Mouse (Mus musculus) limb, embryonic 15.5 days (tissue): ENCODE data around the gene Pdia6. TPM values are rescaled to one million over a fixed set of nuclear protein-coding genes. Genes with fewer than 3 reads are reported as not detected.
A peak's percentile ranks its signal among the peaks of the same experiment; 100 is the strongest.

Experiments used
- ATAC-seq: fragments of 200-750 bp; cut with Nextera tagmentation; 2 replicates; pipeline ENCODE4 v1.8.0; 2017; ENCODE audit warnings: low read depth, moderate TSS enrichment; ENCODE audit not compliant: insufficient number of reproducible peaks, low FRiP score, low TSS enrichment
- H3K27ac ChIP-seq: fragments of 300-500 bp; sonication (generic); 2 replicates; pipeline ENCODE4 v1.5.1; 2015; ENCODE audit warnings: moderate library complexity, mild to moderate bottlenecking, inconsistent platforms
- H3K27me3 ChIP-seq: fragments of 300-500 bp; sonication (generic); 2 replicates; pipeline ENCODE4 v1.6.1; 2015; ENCODE audit warnings: inconsistent platforms
- H3K36me3 ChIP-seq: fragments of 300-500 bp; sonication (generic); 2 replicates; pipeline ENCODE4 v1.6.1; 2015; ENCODE audit warnings: inconsistent platforms
- H3K4me1 ChIP-seq: fragments of 300-500 bp; sonication (generic); 2 replicates; pipeline ENCODE4 v1.6.1; 2015; ENCODE audit warnings: inconsistent platforms
- H3K4me2 ChIP-seq: fragments of 300-500 bp; sonication (generic); 2 replicates; pipeline ENCODE4 v1.6.1; 2015; ENCODE audit warnings: mild to moderate bottlenecking, inconsistent platforms
- H3K4me3 ChIP-seq: fragments of 300-500 bp; sonication (generic); 2 replicates; pipeline ENCODE4 v1.5.1; 2015; ENCODE audit warnings: mild to moderate bottlenecking, inconsistent platforms
- H3K9ac ChIP-seq: fragments of 300-500 bp; sonication (generic); 2 replicates; pipeline ENCODE4 v1.6.1; 2015; ENCODE audit warnings: inconsistent platforms
- H3K9me3 ChIP-seq: fragments of 300-500 bp; sonication (generic); 2 replicates; pipeline ENCODE4 v1.6.1; 2016; ENCODE audit warnings: inconsistent platforms
- WGBS: fragments of 180-500 bp; shearing (Covaris S2); methylation state at CpG from one replicate; pipeline ENCODE4 v1.1.7; 2015; 5-methylcytosine and 5-hydroxymethylcytosine counted together
- polyA plus RNA-seq: library from polyadenylated mRNA; unstranded; fragments of >200 nt; fragmentation: Nextera tagmentation; extraction: Ambion mirVana; gene quantifications from 2 replicates; pipeline ENCODE4 v1.2.1, GENCODE M21; 2015

Gene Pdia6
- polyA plus RNA-seq, 1 experiment from 2014 or later = 669 TPM

DNA sequence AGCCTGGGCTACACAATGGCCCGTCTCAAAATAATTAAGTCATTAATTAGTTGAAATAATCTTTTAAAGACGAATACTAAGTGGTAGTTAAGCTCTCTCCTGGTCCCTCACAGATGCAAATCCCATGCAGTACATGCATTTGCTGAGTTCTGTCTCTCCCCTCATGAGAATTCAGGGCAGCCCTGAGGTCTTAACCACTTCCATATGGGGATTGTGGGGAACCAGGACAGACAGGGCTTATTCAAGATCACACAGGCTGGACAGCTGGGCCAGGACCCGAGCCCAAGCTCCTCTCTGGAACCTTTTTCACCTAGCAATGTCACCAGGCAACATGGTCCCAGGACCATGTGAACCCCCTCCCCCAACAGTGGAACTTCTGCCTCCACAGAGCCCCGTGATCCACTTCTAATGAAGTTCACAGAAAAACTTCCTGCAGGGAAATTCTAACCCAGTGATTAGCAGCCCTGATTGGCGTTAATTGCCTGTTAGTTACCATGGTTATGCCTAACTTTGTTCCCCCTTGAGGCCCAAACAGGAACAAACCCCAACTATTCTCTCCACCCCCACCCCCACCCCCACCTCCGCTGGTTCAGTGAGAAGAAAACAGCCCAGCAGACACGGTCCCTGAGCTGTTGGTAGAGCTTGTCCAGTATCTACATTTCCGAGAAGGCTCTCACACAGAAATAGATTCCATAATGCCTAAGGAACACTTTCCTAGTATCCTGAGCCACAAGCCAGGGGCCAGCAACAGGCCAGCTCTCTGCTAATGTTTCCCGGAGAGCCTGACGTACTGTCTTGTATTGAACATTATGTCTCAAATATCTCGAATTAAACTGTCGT lies 27.5 kb upstream of the Pdia6 start:
- no peaks in the 10 kb centered on the region for H3K36me3 ChIP-seq
- H3K4me3 ChIP-seq = no peak overlapping the region
- ATAC-seq = no peak
- H3K9ac ChIP-seq = no peak overlapping the region
- no peaks in the 10 kb centered on the region for H3K9me3 ChIP-seq
- H3K27ac ChIP-seq = no peak overlapping the region
- H3K27me3 ChIP-seq = no peaks in the 10 kb centered on the region
- 20% methylated on average over 12 of the region's 12 CpGs for WGBS
- peaks cover 5% of the 10 kb centered on the region; the same call in 1 of the 2 replicates for H3K4me1 ChIP-seq
- no peak overlapping the region for H3K4me2 ChIP-seq

- no peaks in the 10 kb centered on the region for H3K9me3 ChIP-seq
- H3K4me2 ChIP-seq = no peak overlapping the region
- no peak overlapping the region for H3K4me3 ChIP-seq
- no peak for ATAC-seq
- H3K27me3 ChIP-seq = no peaks in the 10 kb centered on the region
- peaks cover 5% of the 10 kb centered on the region; the same call in 1 of the 2 replicates for H3K4me1 ChIP-seq
- no peak overlapping the region for H3K27ac ChIP-seq
- no peaks in the 10 kb centered on the region for H3K36me3 ChIP-seq
- no peak overlapping the region for H3K9ac ChIP-seq
Measured at GRCm38 (mm10) chr12:17239428-17239688, 27.0 kb upstream of the Pdia6 start.

GRCm38 (mm10) chr12:17241016-17241415 lies 25.3 kb upstream of the Pdia6 start:
- H3K36me3 ChIP-seq = no peaks in the 10 kb centered on the region
- ATAC-seq = no peak
- H3K27ac ChIP-seq = no peak overlapping the region
- no peak overlapping the region for H3K4me2 ChIP-seq
- H3K4me1 ChIP-seq = peaks cover 5% of the 10 kb centered on the region; the same call in 1 of the 2 replicates
- WGBS = 76% methylated on average over 2 of the region's 2 CpGs
- H3K9me3 ChIP-seq = no peaks in the 10 kb centered on the region
- no peak overlapping the region for H3K4me3 ChIP-seq
- no peak overlapping the region for H3K9ac ChIP-seq
- H3K27me3 ChIP-seq = no peaks in the 10 kb centered on the region

DNA sequence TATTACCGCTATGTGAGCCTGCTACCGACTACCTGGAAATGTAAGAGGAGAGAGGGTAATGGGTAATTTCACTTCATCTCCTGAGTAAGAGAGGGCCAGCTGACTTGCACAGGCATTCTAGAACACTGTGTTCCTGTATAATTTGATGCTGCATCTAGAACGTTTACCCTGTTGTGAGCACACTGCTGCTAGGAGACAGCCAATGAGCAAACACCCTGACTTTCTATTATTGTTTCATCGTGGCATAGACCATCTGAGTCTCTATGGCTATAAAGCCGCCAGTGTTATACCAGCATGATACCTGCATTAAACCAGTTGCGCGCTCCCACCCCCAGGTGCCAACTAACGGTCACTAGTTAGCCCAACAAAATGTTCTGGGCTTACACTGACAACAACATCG lies 24.7 kb upstream of the Pdia6 start:
- Histone ChIP-seq H3K9ac (no peak overlapping the region), H3K4me3 (no peak overlapping the region), H3K4me1 (peaks cover 5% of the 10 kb centered on the region; the same call in 1 of the 2 replicates), H3K27me3 (no peaks in the 10 kb centered on the region), H3K36me3 (no peaks in the 10 kb centered on the region), H3K4me2 (no peak overlapping the region), H3K27ac (no peak overlapping the region), H3K9me3 (no peaks in the 10 kb centered on the region)
- ATAC-seq = no peak
- WGBS = 93% methylated on average over 9 of the region's 9 CpGs

DNA sequence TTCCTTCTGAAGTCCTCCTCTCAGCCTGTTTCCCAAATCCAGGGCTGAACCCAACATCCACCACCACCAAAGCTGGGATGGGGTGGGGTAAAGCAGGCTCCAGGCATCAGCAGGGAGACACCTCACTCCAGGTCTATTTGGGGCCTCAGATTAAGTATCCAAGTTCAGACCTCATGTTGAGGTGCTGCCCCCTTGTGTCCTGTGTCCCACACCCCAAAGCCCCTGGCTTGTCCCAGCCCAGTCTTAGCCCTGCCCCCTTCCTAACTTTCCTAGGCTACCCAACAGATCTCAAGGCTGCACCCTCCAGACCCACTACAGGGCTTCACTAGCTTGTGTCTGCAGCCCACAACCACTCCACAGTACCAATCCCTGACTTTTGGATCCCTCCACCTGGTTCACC lies 24.3 kb upstream of the Pdia6 start:
- Histone ChIP-seq H3K9me3 (no peaks in the 10 kb centered on the region), H3K4me3 (no peak overlapping the region), H3K4me2 (no peak overlapping the region), H3K9ac (no peak overlapping the region), H3K36me3 (no peaks in the 10 kb centered on the region), H3K4me1 (peaks cover 5% of the 10 kb centered on the region; the same call in 1 of the 2 replicates), H3K27me3 (no peaks in the 10 kb centered on the region), H3K27ac (no peak overlapping the region)
- no peak for ATAC-seq

GRCm38 (mm10) chr12:17250962-17251361 lies 15.4 kb upstream of the Pdia6 start:
- H3K4me2 ChIP-seq = no peak overlapping the region
- H3K27ac ChIP-seq = no peak overlapping the region
- H3K4me3 ChIP-seq = no peak overlapping the region
- H3K36me3 ChIP-seq = no peaks in the 10 kb centered on the region
- no peak overlapping the region for H3K9ac ChIP-seq
- ATAC-seq = no peak
- peaks cover 18% of the 10 kb centered on the region; the same call in 1 of the 2 replicates for H3K27me3 ChIP-seq
- 0 out of 2 replicates have a peak, but pooled peaks cover 3% of the 10 kb centered on the region for H3K4me1 ChIP-seq
- H3K9me3 ChIP-seq = no peaks in the 10 kb centered on the region
- WGBS = 43% methylated on average over 8 of the region's 8 CpGs

DNA sequence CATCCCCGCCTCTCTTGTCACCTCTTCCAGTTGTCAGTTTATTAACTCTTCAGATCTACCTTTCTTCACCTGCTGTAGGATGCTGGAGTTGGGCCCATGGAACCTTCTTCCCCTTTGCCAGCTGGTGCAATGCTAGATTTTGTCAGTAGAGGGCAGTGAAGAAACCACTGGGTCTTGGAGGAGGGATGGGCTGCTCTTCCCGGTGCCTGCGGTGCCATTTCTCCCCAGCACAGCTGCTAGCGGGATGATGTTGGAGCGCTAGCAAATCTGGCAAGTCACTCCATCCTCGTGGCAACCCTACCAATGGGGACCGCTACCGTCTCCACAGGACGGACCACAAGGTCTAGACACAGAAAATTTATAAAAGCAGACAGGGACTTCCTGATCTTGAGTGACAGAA lies 13.3 kb upstream of the Pdia6 start:
- Histone ChIP-seq H3K27ac (no peak overlapping the region), H3K27me3 (peaks cover 18% of the 10 kb centered on the region; the same call in 1 of the 2 replicates), H3K9ac (no peak overlapping the region), H3K4me3 (no peak overlapping the region), H3K4me1 (0 out of 2 replicates have a peak, but pooled peaks cover 6% of the 10 kb centered on the region), H3K36me3 (no peaks in the 10 kb centered on the region), H3K4me2 (peak overlapping the region; percentile 34; the same call in 1 of the 2 replicates), H3K9me3 (no peaks in the 10 kb centered on the region)
- ATAC-seq = no peak
- WGBS = 10% methylated on average over 9 of the region's 9 CpGs

GRCm38 (mm10) chr12:17255602-17256001 lies 10.7 kb upstream of the Pdia6 start:
- ATAC-seq = no peak
- Histone ChIP-seq H3K9me3 (no peaks in the 10 kb centered on the region), H3K9ac (no peak overlapping the region), H3K36me3 (no peaks in the 10 kb centered on the region), H3K4me3 (no peak overlapping the region), H3K4me1 (0 out of 2 replicates have a peak, but pooled peaks cover 6% of the 10 kb centered on the region), H3K27ac (no peak overlapping the region), H3K4me2 (no peak overlapping the region), H3K27me3 (peaks cover 18% of the 10 kb centered on the region; the same call in 1 of the 2 replicates)
- WGBS = 86% methylated on average over 6 of the region's 6 CpGs

GRCm38 (mm10) chr12:17256905-17257304 lies 9.4 kb upstream of the Pdia6 start:
- H3K36me3 ChIP-seq = no peaks in the 10 kb centered on the region
- H3K4me2 ChIP-seq = no peak overlapping the region
- 0 out of 2 replicates have a peak, but pooled peaks cover 6% of the 10 kb centered on the region for H3K4me1 ChIP-seq
- 4% methylated on average over 9 of the region's 10 CpGs for WGBS
- peaks cover 18% of the 10 kb centered on the region; the same call in 1 of the 2 replicates for H3K27me3 ChIP-seq
- ATAC-seq = no peak
- no peak overlapping the region for H3K4me3 ChIP-seq
- no peak overlapping the region for H3K9ac ChIP-seq
- H3K9me3 ChIP-seq = no peaks in the 10 kb centered on the region
- H3K27ac ChIP-seq = no peak overlapping the region

- H3K27me3 ChIP-seq = peaks cover 11% of the 10 kb centered on the region; the same call in 1 of the 2 replicates
- H3K27ac ChIP-seq = no peak overlapping the region
- no peak overlapping the region for H3K9ac ChIP-seq
- no peak overlapping the region for H3K4me3 ChIP-seq
- no peaks in the 10 kb centered on the region for H3K36me3 ChIP-seq
- no peaks in the 10 kb centered on the region for H3K9me3 ChIP-seq
- 0 out of 2 replicates have a peak, but pooled peaks cover 6% of the 10 kb centered on the region for H3K4me1 ChIP-seq
- no peak overlapping the region for H3K4me2 ChIP-seq
- no peak for ATAC-seq
- 88% methylated on average over 7 of the region's 7 CpGs for WGBS
Measured at GRCm38 (mm10) chr12:17258431-17258830, 7.9 kb upstream of the Pdia6 start.

DNA sequence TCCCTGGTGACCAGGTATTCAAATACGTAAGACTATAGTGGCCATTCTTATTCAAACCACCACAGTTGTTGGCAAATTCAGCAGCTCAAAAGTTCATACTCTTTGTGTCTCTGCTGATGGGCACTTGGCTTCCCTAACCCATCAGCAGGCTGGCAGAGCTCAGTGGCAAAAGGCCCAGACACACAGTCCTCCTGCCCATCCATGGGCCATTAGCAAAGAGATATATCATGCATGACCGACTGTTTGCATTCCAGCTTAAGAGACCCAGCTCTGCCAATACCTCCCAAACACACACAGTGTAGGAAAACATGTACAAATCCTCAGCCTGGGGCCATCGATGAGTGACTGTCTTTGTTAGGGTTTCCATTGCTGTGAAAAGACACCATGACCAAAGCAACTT lies 5.3 kb upstream of the Pdia6 start:
- no peak for ATAC-seq
- Histone ChIP-seq H3K4me2 (no peak overlapping the region), H3K27ac (no peak overlapping the region), H3K36me3 (no peaks in the 10 kb centered on the region), H3K9me3 (no peaks in the 10 kb centered on the region), H3K4me1 (0 out of 2 replicates have a peak, but pooled peaks cover 2% of the 10 kb centered on the region), H3K9ac (no peak overlapping the region), H3K27me3 (no peaks in the 10 kb centered on the region), H3K4me3 (no peak overlapping the region)
- WGBS = 91% methylated on average over 3 of the region's 3 CpGs

GRCm38 (mm10) chr12:17263881-17264280 lies 2.5 kb upstream of the Pdia6 start:
- Histone ChIP-seq H3K27ac (no peak overlapping the region), H3K4me1 (peaks cover 10% of the 10 kb centered on the region), H3K36me3 (peaks cover 7% of the 10 kb centered on the region; the same call in 1 of the 2 replicates), H3K9me3 (no peaks in the 10 kb centered on the region), H3K4me3 (no peak overlapping the region), H3K27me3 (no peaks in the 10 kb centered on the region), H3K9ac (no peak overlapping the region), H3K4me2 (no peak overlapping the region)
- 74% methylated on average over 3 of the region's 3 CpGs for WGBS
- ATAC-seq = no peak
